Mouse (Mus musculus) Patski (cell line): ENCODE data around the gene Arf5. TPM values are rescaled to one million over a fixed set of nuclear protein-coding genes. Genes with fewer than 3 reads are reported as not detected.

Experiments used
- ATAC-seq: fragments of 100-300 bp; one replicate; pipeline ENCODE4 v1.8.0; 2021
- CTCF ChIA-PET: fragments of 350-600 bp; sonication (Branson Sonifier 250); formaldehyde crosslinking; loops from one replicate; lab custom pipeline; 2022; ENCODE audit warnings: inconsistent platforms; lab: Charles Lee
- POLR2A ChIA-PET: fragments of 350-600 bp; sonication (Branson Sonifier 250); formaldehyde crosslinking; loops from one replicate; lab custom pipeline; 2022; ENCODE audit warnings: antibody characterized with exemption, inconsistent platforms; lab: Charles Lee
- DNase-seq: peaks from one replicate; pipeline ENCODE4 v3.0.0-alpha.2; 2011; ENCODE audit warnings: low read depth, low spot score
- H3K27me3 ChIP-seq: fragments of 371-371 bp; one replicate; pipeline ENCODE4 v1.5.1; 2021
- CTCF ChIP-seq: fragments of 100-300 bp; IDR thresholded peaks from one replicate; pipeline ENCODE4 v1.5.1; 2021
- in situ Hi-C: fragments of 300-500 bp; cut with MboI; formaldehyde crosslinking; loops from 3 replicates; pipeline ENCODE4 v1.11.1; 2018; ENCODE audit warnings: low pct_unique_long_range_greater_than_20kb, mixed read lengths
- polyA plus RNA-seq: library from polyadenylated mRNA; unstranded; gene quantifications from one replicate; pipeline ENCODE4 v1.2.3, GENCODE M21; 2021

Arf5 gene
- polyA plus RNA-seq, 1 experiment from 2014 or later = 187 TPM

- CTCF ChIA-PET = interaction anchor here (0.8 kb wide), 1 partner anchor 597 kb away, joined by 3 read pairs; no protein-coding TSS in a partner anchor
- POLR2A ChIA-PET = no interaction called here
- DNase-seq (no peak), ATAC-seq (no peak)
- TF ChIP-seq CTCF = no peak
- no peaks in the 10 kb centered on the region for H3K27me3 ChIP-seq
- in situ Hi-C loops = loop anchor here (5.0 to 10.0 kb wide), 3 partner anchors 50 to 718 kb away; partner anchors contain the start of gene Snd1
Observed at GRCm38 (mm10) chr6:28427096-28427839, 3.9 kb downstream of the Arf5 start, which contains the start of gene Fscn3. Fscn3 (plus strand) TSS chr6:28427789.

DNA sequence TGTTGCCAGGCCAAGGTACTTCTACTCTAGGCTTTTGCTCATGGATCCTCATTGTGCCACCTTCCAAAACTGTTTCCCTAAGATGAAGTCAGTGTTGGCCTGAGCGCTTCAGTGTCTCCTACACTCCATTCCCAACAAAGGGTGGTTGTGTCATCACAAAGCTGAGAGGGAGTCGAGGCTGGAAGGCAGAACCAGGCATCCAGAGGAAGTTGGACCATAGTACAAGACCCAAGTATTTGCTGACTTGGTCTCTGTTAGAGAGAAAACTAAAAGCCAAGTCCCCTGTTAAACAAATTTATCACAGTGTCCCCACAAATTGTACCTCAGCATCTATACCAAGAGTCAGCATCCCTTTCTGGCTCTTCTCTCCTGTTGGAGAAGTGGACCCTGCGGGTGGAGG, 4.9 kb downstream of the Arf5 start, which contains the start of gene Gcc1:
Gene Gcc1 (minus strand): TSS at position 101 of the 400 bp plus-strand sequence.
- DNase-seq (no peak), ATAC-seq (no peak)
- in situ Hi-C loops = loop anchor here (5.0 to 10.0 kb wide), 3 partner anchors 49 to 717 kb away; partner anchors contain the start of gene Snd1
- no peak for TF ChIP-seq CTCF
- ChIA-PET POLR2A (no interaction called here), CTCF (no interaction called here)
- no peaks in the 10 kb centered on the region for H3K27me3 ChIP-seq

- in situ Hi-C loops = loop anchor here (5.0 to 10.0 kb wide), 3 partner anchors 47 to 715 kb away; partner anchors contain the start of gene Snd1
Observed at GRCm38 (mm10) chr6:28429870-28430269, 6.5 kb downstream of the Arf5 start.

DNA sequence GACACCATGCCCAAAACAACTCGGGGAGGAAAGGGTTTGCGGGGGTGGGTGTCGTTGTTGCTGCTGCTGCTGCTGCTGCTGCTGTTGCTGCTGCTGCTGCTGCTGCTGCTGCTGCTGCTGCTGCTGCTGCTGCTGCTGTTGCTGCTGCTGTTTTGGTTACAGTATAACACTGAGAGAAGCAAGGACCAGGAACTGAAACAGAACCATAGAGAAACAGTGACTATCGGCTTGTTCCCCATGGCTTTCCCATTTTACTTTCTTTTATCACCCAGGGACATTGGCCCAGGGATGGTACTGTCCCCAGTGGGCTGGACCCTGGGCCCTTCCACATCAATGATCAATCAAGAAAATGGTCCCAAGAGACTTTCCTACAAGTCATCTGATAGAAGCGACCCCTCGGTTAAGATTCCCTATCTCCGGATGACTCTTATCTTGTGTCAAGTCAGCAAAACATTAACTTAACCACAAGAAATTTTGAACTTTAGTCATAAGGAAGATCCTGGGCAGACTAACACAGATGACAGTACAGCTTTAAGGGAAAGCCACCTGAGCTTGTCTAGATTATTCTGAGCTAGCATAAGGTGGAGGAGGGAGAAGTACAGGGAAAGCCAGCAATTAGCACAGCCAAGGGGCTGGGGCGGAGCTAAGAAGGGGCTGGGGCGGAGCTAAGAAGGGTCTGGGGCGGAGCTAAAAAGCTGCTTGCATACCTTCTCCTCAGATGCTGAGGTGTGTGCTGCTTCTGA, 7.6 kb downstream of the Arf5 start:
- POLR2A ChIA-PET = interaction anchor here (0.7 kb wide), 1 partner anchor 44 kb away, joined by 3 read pairs; the partner anchor contains the start of gene Snd1
- in situ Hi-C loops = no loop called here
- H3K27me3 ChIP-seq = no peaks in the 10 kb centered on the region
- CTCF ChIA-PET = interaction anchor here (1.4 kb wide), 1 partner anchor 16 kb away, joined by 3 read pairs; no protein-coding TSS in a partner anchor
- ATAC-seq (no peak), DNase-seq (no peak)
- TF ChIP-seq CTCF = no peak

More at GRCm38 (mm10) chr6:28429870-28430269, 6.5 kb downstream of the Arf5 start:
- POLR2A ChIA-PET = no interaction called here
- H3K27me3 ChIP-seq = no peaks in the 10 kb centered on the region
- DNase-seq = no peak
- CTCF ChIA-PET = no interaction called here
- no peak for TF ChIP-seq CTCF
- ATAC-seq = no peak

- no peaks in the 10 kb centered on the region for H3K27me3 ChIP-seq
- in situ Hi-C loops = no loop called here
- no peak for ATAC-seq
- POLR2A ChIA-PET = interaction anchor here (0.7 kb wide), 1 partner anchor 44 kb away, joined by 3 read pairs; the partner anchor contains the start of gene Snd1
- TF ChIP-seq CTCF = no peak
- DNase-seq = no peak
- CTCF ChIA-PET = interaction anchor here (0.9 to 1.4 kb wide), 2 partner anchors 16 to 38 kb away, joined by 3 read pairs; no protein-coding TSS in a partner anchor
Observed at GRCm38 (mm10) chr6:28431538-28431855, 8.1 kb downstream of the Arf5 start.

GRCm38 (mm10) chr6:28447937-28448336, 24.6 kb downstream of the Arf5 start:
- no peak for TF ChIP-seq CTCF
- in situ Hi-C loops = no loop called here
- ATAC-seq = no peak
- DNase-seq = no peak
- CTCF ChIA-PET = no interaction called here
- POLR2A ChIA-PET = no interaction called here
- peaks cover 31% of the 10 kb centered on the region for H3K27me3 ChIP-seq

DNA sequence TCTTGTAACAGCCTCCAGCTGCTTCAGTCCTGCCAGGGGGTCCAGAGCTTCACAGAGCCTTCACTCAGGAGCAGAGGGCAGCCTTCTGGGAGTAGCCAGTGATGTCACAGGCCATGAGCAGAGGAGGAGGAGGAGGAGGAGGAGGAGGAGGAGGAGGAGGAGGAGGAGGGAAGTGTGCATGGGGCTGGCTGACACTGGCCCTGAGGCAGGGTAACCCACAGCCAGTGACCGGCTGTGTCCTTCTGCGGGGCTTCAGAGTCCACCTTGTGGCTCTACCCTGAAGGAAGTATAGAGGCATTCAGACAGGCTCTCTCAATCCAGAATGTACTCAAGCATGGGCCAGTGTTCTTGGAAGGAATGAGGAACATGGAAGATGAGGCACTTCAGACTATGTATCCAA, 25.9 kb downstream of the Arf5 start, which contains the start of gene Pax4:
Gene Pax4 (minus strand): TSS at position 101 of the 400 bp plus-strand sequence.
- TF ChIP-seq CTCF = no peak
- peaks cover 31% of the 10 kb centered on the region for H3K27me3 ChIP-seq
- ChIA-PET CTCF (no interaction called here), POLR2A (no interaction called here)
- DNase-seq (no peak), ATAC-seq (no peak)
- in situ Hi-C loops = no loop called here

DNA sequence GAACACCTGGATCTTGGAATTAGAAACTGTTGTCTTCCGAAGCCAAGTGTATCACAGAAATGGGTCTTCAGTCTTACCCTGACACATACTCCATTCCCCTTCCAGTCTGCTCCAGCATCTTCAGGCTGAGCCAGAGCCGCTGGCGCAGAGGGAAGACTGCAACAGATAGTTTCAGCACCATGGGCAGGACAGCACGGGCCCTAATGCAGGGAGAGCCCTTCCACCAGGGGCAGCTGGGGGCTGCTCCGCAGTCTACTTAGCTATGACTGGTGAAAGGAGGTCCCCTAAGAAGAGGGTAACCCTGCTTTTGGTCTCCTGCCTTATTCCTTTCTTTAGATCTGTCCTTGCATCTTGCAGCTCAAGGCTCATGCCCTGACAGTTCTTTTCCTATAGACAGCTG, 27.1 kb downstream of the Arf5 start:
- no peak for ATAC-seq
- H3K27me3 ChIP-seq = peaks cover 41% of the 10 kb centered on the region
- ChIA-PET POLR2A (no interaction called here), CTCF (interaction anchor here (2.0 kb wide), 1 partner anchor 10 kb away, joined by 6 read pairs; no protein-coding TSS in a partner anchor)
- no peak for TF ChIP-seq CTCF
- no peak for DNase-seq
- in situ Hi-C loops = no loop called here

- DNase-seq (no peak), ATAC-seq (no peak)
- in situ Hi-C loops = no loop called here
- ChIA-PET POLR2A (no interaction called here), CTCF (interaction anchor here (2.0 kb wide), 1 partner anchor 9 kb away, joined by 6 read pairs; no protein-coding TSS in a partner anchor)
- TF ChIP-seq CTCF = no peak
- H3K27me3 ChIP-seq = peaks cover 41% of the 10 kb centered on the region
Observed at GRCm38 (mm10) chr6:28450977-28451376, 27.6 kb downstream of the Arf5 start.

DNA sequence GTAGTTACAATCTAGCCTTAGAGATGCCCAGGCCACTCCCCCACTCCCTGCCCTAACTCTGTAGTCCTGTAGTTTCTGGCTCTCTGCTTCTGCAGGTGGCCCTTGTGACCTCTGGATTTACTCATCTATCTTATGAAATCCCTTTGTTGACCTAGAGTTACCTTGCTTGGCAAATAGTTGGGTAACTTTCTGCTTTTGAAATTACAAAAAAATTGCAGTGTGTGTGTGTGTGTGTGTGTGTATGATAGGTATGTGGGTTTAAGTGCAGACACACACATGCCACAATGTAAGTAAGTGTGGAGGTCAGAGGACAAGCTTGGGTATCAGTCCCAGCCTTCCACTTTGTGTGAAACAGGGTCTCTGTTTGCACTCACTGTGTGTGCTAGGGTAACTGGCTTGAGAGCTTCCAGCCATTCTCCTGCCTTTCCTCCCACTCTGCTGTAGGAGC, 35.9 kb downstream of the Arf5 start:
- DNase-seq (no peak), ATAC-seq (no peak)
- ChIA-PET CTCF (interaction anchor here (1.8 to 2.0 kb wide), 2 partner anchors 8 to 21 kb away, joined by 5 to 6 read pairs; no protein-coding TSS in a partner anchor), POLR2A (no interaction called here)
- no peak for TF ChIP-seq CTCF
- in situ Hi-C loops = no loop called here
- peaks cover 20% of the 10 kb centered on the region for H3K27me3 ChIP-seq
